Mouse (Mus musculus): Measurements from ENCODE around the gene Ccrl2. TPM values are rescaled to one million over a fixed set of nuclear protein-coding genes. Genes with fewer than 3 reads are reported as not detected.
A peak's percentile ranks its signal among the peaks of the same experiment; 100 is the strongest.

Ccrl2 gene
- polyA plus RNA-seq (2015; fragmentation: Nextera tagmentation; extraction: Ambion mirVana) = 15.1 and 15.7 TPM in 2 replicates

- 3% methylated on average over 17 of the region's 17 CpGs for WGBS (ENCODE audit: insufficient replicate concordance)
- Histone ChIP-seq H3K9me3 (replicated peaks) (no peaks in the 10 kb centered on the region), H3K4me2 (peak within 1 kb of the TSS; percentile 81)
Observed at GRCm38 (mm10) chr9:111056798-111057543, at the start of gene Ccrl2. Ccrl2 (minus strand) TSS chr9:111057519.

DNA sequence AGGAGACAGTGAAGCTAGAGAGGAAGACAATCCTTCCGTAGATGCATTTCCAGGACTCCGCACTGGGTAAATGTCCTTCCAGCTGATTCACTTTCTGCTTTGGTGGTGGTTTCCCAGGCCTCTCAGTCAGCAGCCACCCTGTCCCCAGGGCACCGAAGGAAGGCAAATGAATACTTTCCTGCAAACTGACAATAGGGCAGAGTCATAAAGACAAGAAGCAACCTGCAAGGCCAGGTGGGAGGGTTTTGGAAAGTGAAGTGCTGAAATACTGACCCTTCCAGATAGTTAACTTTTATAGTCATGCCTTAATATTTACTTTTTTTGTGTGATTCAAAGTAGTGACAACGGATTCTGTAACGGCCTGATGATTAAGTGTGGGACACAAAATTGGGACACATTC, 46.6 kb upstream of the Ccrl2 start:
- no peaks in the 10 kb centered on the region for H3K27me3 ChIP-seq
- H3K4me2 ChIP-seq = no peak overlapping the region

More at GRCm38 (mm10) chr9:111056798-111057543, at the start of gene Ccrl2:
- Histone ChIP-seq H3K4me3 (replicated peaks) (peak within 1 kb of the TSS; percentile 79), H3K4me1 (replicated peaks) (peaks cover 56% of the 10 kb centered on the region), H3K9ac (peak within 1 kb of the TSS; percentile 80), H3K36me3 (replicated peaks) (peaks cover 38% of the 10 kb centered on the region), H3K27me3 (0 out of 2 replicates have a peak, but pooled peaks cover 6% of the 10 kb centered on the region), H3K27ac (replicated peaks) (peak within 1 kb of the TSS; percentile 100)
- peak; percentile 98 for ATAC-seq (ENCODE audit: insufficient read depth)

GRCm38 (mm10) chr9:111103293-111103692, 46.0 kb upstream of the Ccrl2 start:
- no peaks in the 10 kb centered on the region for H3K4me1 ChIP-seq (replicated peaks)
- no peaks in the 10 kb centered on the region for H3K27me3 ChIP-seq
- H3K9ac ChIP-seq = no peak overlapping the region
- H3K9me3 ChIP-seq (replicated peaks) = no peaks in the 10 kb centered on the region
- H3K36me3 ChIP-seq (replicated peaks) = no peaks in the 10 kb centered on the region
- WGBS (ENCODE audit: insufficient replicate concordance) = 59% methylated on average over 5 of the region's 5 CpGs
- ATAC-seq (ENCODE audit: insufficient read depth) = no peak
- no peak overlapping the region for H3K4me2 ChIP-seq
- H3K27ac ChIP-seq (replicated peaks) = no peak overlapping the region
- no peak overlapping the region for H3K4me3 ChIP-seq (replicated peaks)

More for the DNA sequence above, 46.6 kb upstream of the Ccrl2 start:
- no peak for ATAC-seq (ENCODE audit: insufficient read depth)
- H3K9me3 ChIP-seq (replicated peaks) = no peaks in the 10 kb centered on the region
- H3K9ac ChIP-seq = no peak overlapping the region
- no peak overlapping the region for H3K4me3 ChIP-seq (replicated peaks)
- no peak overlapping the region for H3K27ac ChIP-seq (replicated peaks)
- H3K36me3 ChIP-seq (replicated peaks) = no peaks in the 10 kb centered on the region
- WGBS (ENCODE audit: insufficient replicate concordance) = 76% methylated on average over 5 of the region's 5 CpGs
- no peaks in the 10 kb centered on the region for H3K4me1 ChIP-seq (replicated peaks)

GRCm38 (mm10) chr9:111100406-111100805, 43.1 kb upstream of the Ccrl2 start:
- H3K4me2 ChIP-seq = no peak overlapping the region
- no peak overlapping the region for H3K9ac ChIP-seq
- no peak for ATAC-seq (ENCODE audit: insufficient read depth)
- H3K27ac ChIP-seq (replicated peaks) = no peak overlapping the region
- no peak overlapping the region for H3K4me3 ChIP-seq (replicated peaks)
- H3K9me3 ChIP-seq (replicated peaks) = no peaks in the 10 kb centered on the region
- H3K36me3 ChIP-seq (replicated peaks) = no peaks in the 10 kb centered on the region
- no peaks in the 10 kb centered on the region for H3K27me3 ChIP-seq
- no peaks in the 10 kb centered on the region for H3K4me1 ChIP-seq (replicated peaks)
- 78% methylated on average over 3 of the region's 3 CpGs for WGBS (ENCODE audit: insufficient replicate concordance)

DNA sequence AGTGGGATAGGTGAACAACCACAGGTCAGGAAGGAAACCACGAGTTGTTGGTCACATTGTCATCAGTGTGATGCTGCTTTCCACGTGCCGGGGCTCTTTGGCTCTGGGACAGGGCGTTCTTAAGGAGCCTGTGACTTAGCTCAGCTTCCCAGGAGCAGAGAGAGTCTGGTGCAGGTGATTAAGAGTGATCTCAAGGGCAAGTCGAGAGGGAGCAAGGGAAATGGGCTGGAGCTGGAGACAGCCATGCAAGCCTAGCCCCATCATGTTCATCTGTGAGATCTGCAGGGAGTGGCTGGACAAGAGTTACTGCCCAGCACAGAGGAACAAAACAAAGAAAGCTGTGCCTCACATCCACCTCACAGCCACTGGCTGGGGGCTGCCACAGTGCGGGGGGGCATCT, 40.2 kb upstream of the Ccrl2 start:
- no peak overlapping the region for H3K9ac ChIP-seq
- no peaks in the 10 kb centered on the region for H3K27me3 ChIP-seq
- no peak overlapping the region for H3K4me3 ChIP-seq (replicated peaks)
- WGBS (ENCODE audit: insufficient replicate concordance) = 44% methylated on average over 6 of the region's 6 CpGs
- H3K4me1 ChIP-seq (replicated peaks) = peaks cover 5% of the 10 kb centered on the region; the same call in 1 of the 2 replicates
- H3K27ac ChIP-seq (replicated peaks) = no peak overlapping the region
- no peaks in the 10 kb centered on the region for H3K36me3 ChIP-seq (replicated peaks)
- no peaks in the 10 kb centered on the region for H3K9me3 ChIP-seq (replicated peaks)
- no peak for ATAC-seq (ENCODE audit: insufficient read depth)
- no peak overlapping the region for H3K4me2 ChIP-seq

DNA sequence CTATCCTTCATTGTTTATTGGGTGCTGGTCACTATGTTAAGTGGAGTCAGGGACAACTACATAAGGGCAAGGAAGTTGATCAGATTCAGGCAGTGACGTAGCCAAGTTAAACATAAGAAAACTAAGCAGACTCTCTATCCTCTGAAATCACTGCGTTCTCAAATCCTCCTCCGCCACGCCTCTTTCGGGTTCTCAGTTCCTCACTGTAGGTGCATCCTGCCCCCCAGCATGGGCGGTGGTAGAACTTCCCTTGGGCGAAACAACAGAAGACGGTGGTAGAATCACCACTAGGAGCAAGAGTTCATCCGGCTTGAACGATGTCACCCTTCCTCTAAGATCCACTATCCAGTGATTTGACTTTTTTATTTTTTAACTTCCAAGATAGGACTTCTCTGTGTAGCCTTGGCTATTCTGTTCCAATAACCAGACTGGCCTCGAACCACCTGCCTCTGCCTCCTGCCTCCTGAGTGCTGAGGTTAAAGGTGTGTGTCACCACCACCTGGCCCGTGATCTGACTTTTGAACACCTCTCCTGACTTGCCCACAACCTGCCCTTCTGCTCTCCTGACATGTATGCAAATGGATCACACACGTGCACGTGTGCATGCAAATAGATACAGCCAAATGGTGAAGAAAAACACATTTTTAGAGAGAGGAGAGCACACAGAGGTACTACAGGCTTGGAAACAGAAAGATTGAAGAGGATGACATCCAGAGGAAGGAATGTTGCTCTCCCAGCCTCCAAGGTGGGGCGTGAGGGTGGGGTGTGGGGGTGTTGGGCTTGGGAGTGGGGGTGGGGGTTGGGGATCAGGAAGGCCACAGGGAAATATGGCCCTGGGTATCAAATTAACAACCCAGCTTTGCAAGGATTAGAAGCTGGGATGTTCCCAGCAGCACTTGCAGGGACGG, 39.4 kb upstream of the Ccrl2 start:
- H3K4me3 ChIP-seq (replicated peaks) = no peak overlapping the region
- no peak overlapping the region for H3K9ac ChIP-seq
- WGBS (ENCODE audit: insufficient replicate concordance) = 71% methylated on average over 16 of the region's 16 CpGs
- no peaks in the 10 kb centered on the region for H3K9me3 ChIP-seq (replicated peaks)
- H3K27me3 ChIP-seq = no peaks in the 10 kb centered on the region
- no peaks in the 10 kb centered on the region for H3K36me3 ChIP-seq (replicated peaks)
- ATAC-seq (ENCODE audit: insufficient read depth) = no peak
- H3K4me2 ChIP-seq = no peak overlapping the region
- H3K4me1 ChIP-seq (replicated peaks) = peaks cover 5% of the 10 kb centered on the region; the same call in 1 of the 2 replicates
- H3K27ac ChIP-seq (replicated peaks) = no peak overlapping the region

- no peak overlapping the region for H3K4me2 ChIP-seq
- no peaks in the 10 kb centered on the region for H3K36me3 ChIP-seq (replicated peaks)
- no peak overlapping the region for H3K9ac ChIP-seq
- no peaks in the 10 kb centered on the region for H3K9me3 ChIP-seq (replicated peaks)
- no peak overlapping the region for H3K4me3 ChIP-seq (replicated peaks)
- H3K27ac ChIP-seq (replicated peaks) = no peak overlapping the region
- no peak for ATAC-seq (ENCODE audit: insufficient read depth)
- 57% methylated on average over 7 of the region's 7 CpGs for WGBS (ENCODE audit: insufficient replicate concordance)
- peaks cover 5% of the 10 kb centered on the region; the same call in 1 of the 2 replicates for H3K4me1 ChIP-seq (replicated peaks)
- H3K27me3 ChIP-seq = no peaks in the 10 kb centered on the region
Observed at GRCm38 (mm10) chr9:111095710-111096109, 38.4 kb upstream of the Ccrl2 start.

GRCm38 (mm10) chr9:111094626-111095025, 37.3 kb upstream of the Ccrl2 start:
- no peak for ATAC-seq (ENCODE audit: insufficient read depth)
- H3K4me3 ChIP-seq (replicated peaks) = no peak overlapping the region
- H3K27ac ChIP-seq (replicated peaks) = no peak overlapping the region
- H3K27me3 ChIP-seq = 0 out of 2 replicates have a peak, but pooled peaks cover 4% of the 10 kb centered on the region
- no peak overlapping the region for H3K4me2 ChIP-seq
- no peak overlapping the region for H3K9ac ChIP-seq
- no peaks in the 10 kb centered on the region for H3K36me3 ChIP-seq (replicated peaks)
- H3K4me1 ChIP-seq (replicated peaks) = peaks cover 5% of the 10 kb centered on the region; the same call in 1 of the 2 replicates
- no peaks in the 10 kb centered on the region for H3K9me3 ChIP-seq (replicated peaks)
- 34% methylated on average over 5 of the region's 5 CpGs for WGBS (ENCODE audit: insufficient replicate concordance)

DNA sequence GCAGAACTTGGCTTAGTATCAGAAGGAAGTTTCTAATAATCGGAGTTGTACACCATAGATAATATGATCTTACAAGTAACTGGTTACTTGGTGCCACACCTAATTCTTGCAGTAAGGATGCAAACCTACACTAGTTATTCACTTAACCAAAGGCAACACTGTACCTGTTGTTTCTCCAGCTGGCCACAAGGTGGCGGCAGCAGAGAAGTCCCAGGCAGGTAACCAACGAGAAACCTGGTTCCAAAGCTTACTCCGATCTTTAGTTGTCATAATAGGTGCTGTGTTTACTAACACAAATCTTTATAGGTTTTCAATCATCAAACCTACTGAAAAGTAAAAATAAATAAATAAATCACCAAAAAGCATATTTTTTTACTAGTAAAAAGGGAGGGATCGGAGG, 35.8 kb upstream of the Ccrl2 start:
- H3K9me3 ChIP-seq (replicated peaks) = no peaks in the 10 kb centered on the region
- ATAC-seq (ENCODE audit: insufficient read depth) = no peak
- H3K9ac ChIP-seq = no peak overlapping the region
- H3K27ac ChIP-seq (replicated peaks) = no peak overlapping the region
- H3K4me2 ChIP-seq = no peak overlapping the region
- 22% methylated on average over 5 of the region's 5 CpGs for WGBS (ENCODE audit: insufficient replicate concordance)
- H3K27me3 ChIP-seq = 0 out of 2 replicates have a peak, but pooled peaks cover 8% of the 10 kb centered on the region
- peaks cover 7% of the 10 kb centered on the region; the same call in 1 of the 2 replicates for H3K4me1 ChIP-seq (replicated peaks)
- no peak overlapping the region for H3K4me3 ChIP-seq (replicated peaks)
- no peaks in the 10 kb centered on the region for H3K36me3 ChIP-seq (replicated peaks)

- 65% methylated on average over 9 of the region's 9 CpGs for WGBS (ENCODE audit: insufficient replicate concordance)
- Histone ChIP-seq H3K9ac (no peak overlapping the region), H3K4me2 (no peak overlapping the region), H3K27me3 (0 out of 2 replicates have a peak, but pooled peaks cover 8% of the 10 kb centered on the region), H3K36me3 (replicated peaks) (no peaks in the 10 kb centered on the region), H3K4me3 (replicated peaks) (no peak overlapping the region), H3K27ac (replicated peaks) (no peak overlapping the region), H3K4me1 (replicated peaks) (peaks cover 7% of the 10 kb centered on the region), H3K9me3 (replicated peaks) (no peaks in the 10 kb centered on the region)
- ATAC-seq (ENCODE audit: insufficient read depth) = no peak
Observed at GRCm38 (mm10) chr9:111092657-111093056, 35.3 kb upstream of the Ccrl2 start.

DNA sequence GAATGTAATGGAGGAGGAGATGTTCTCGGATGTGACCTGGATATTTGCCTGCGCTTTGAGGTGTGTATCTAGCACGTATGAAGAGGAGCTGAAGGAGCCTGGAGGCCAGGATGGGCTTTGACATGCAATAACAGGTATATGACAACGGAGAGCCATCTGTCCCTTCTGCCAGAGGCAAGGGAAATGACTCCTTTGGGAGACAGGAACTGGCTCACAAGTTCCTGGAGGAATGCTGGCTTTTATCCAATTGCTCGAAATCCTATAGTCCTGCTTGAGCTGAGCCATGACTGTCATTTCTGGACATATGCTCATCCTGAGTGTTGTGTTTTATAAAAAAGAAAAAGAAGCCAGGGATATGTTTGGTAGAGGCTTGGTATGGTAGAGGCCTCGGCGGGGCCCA, 31.6 kb upstream of the Ccrl2 start:
- WGBS (ENCODE audit: insufficient replicate concordance) = 50% methylated on average over 7 of the region's 7 CpGs

More for the DNA sequence above, 31.6 kb upstream of the Ccrl2 start:
- H3K4me1 ChIP-seq (replicated peaks) = peaks cover 2% of the 10 kb centered on the region; the same call in 1 of the 2 replicates
- no peak overlapping the region for H3K4me2 ChIP-seq
- no peaks in the 10 kb centered on the region for H3K9me3 ChIP-seq (replicated peaks)
- 0 out of 2 replicates have a peak, but pooled peaks cover 8% of the 10 kb centered on the region for H3K27me3 ChIP-seq
- no peak for ATAC-seq (ENCODE audit: insufficient read depth)
- H3K36me3 ChIP-seq (replicated peaks) = no peaks in the 10 kb centered on the region
- no peak overlapping the region for H3K27ac ChIP-seq (replicated peaks)
- H3K4me3 ChIP-seq (replicated peaks) = no peak overlapping the region
- no peak overlapping the region for H3K9ac ChIP-seq
